Mouse (Mus musculus) left cerebral cortex, adult 2 months (tissue): Measurements from ENCODE around the gene Gm10153. TPM values are rescaled to one million over a fixed set of nuclear protein-coding genes. Genes with fewer than 3 reads are reported as not detected.
"Not testable (repeated sequence)": the region's sequence is repeated elsewhere in the genome, so short reads cannot be mapped to it uniquely, and the experiment has no call there.

Experiments used
- DNase-seq, 2 experiments: peaks; one replicate each; pipeline ENCODE4 v3.0.0; 2021 to 2022; ENCODE audit warnings: low spot score in 2 of 2, mixed read lengths in 1 of 2; ENCODE audit errors: extremely low spot score in 1 of 2
- H3K27ac ChIP-seq: fragments of 200-600 bp; 2 replicates; pipeline ENCODE4 v1.8.1; 2022
- H3K4me3 ChIP-seq: fragments of 200-600 bp; 2 replicates; pipeline ENCODE4 v1.8.1; 2022
- CTCF ChIP-seq: fragments of 200-600 bp; IDR thresholded peaks from 2 replicates; pipeline ENCODE4 v1.8.1; 2022; ENCODE audit warnings: antibody characterized with exemption, mild to moderate bottlenecking, moderate library complexity
- intact Hi-C: fragments of 180-260 bp; cut with DNase I; formaldehyde crosslinking; loops from one replicate; pipeline ENCODE4 v1.15.1; 2025
- total RNA-seq, 2 experiments: library from RNA; stranded (reverse); gene quantifications; 2 replicates each; pipeline ENCODE4 v1.2.3; 2021

The Gm10153 gene
- total RNA-seq, 2 experiments from 2014 or later: not detected

DNA sequence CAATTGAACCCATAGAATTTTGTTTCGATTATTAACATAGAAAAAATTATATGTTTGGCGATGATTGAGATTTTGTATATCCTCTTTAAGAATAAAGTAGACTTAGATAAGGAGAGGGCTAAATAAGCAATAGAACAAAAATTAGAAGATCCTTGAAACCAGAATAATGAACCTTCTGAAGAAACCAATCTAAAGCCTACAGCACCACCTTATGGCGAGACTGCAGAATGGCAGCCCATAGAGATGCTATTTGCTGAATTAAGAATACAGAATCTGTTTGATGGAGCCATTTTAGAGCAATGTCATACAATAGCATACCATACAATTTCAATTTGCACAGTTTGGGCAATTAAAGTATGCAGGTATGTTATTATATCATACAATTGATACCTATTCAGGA lies 20.4 kb downstream of the Gm10153 start:
- peak; percentile 62 for TF ChIP-seq CTCF
- H3K27ac ChIP-seq: no peak overlapping the region
- no peak for DNase-seq
- intact Hi-C loops: loop anchor here (5.0 kb wide), 1 partner anchor 153 kb away; no protein-coding TSS in a partner anchor
- no peak overlapping the region for H3K4me3 ChIP-seq

DNA sequence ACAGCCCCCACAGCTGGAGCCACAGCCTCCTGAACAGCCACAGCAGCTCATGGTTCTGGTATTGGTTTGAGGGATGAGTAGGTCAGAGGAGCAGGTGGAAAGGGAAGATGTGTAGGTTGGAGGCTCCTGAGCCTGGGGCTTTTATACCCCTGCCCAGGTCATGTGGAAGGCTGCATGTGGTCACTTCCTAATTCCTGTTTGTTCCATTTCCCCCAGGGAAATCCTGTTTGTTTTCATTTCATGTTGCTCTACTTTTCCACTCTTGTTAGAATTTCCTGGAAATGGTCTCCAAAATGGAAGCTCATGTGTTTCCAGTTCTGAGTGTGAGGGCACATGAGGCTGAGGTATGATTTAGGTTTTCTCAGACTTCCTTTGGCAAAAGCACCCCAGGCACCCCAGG lies 24.6 kb downstream of the Gm10153 start, which contains the start of gene Gm4553:
Gene Gm4553, minus strand, starts transcription at position 101 of the 400 bp plus-strand sequence.
- intact Hi-C loops, H3K4me3 ChIP-seq, H3K27ac ChIP-seq, DNase-seq: not testable (repeated sequence)

- intact Hi-C loops: no loop called here
- H3K27ac ChIP-seq: no peak overlapping the region
- H3K4me3 ChIP-seq: no peak overlapping the region
- DNase-seq: no peak
- TF ChIP-seq CTCF: no peak
Measured at GRCm38 (mm10) chr7:142159366-142159765, 30.8 kb downstream of the Gm10153 start.

GRCm38 (mm10) chr7:142157013-142157412 lies 33.2 kb downstream of the Gm10153 start, which contains the start of gene Gm29735:
Gene Gm29735, minus strand, starts transcription at chr7:142157113.
- intact Hi-C loops, H3K4me3 ChIP-seq, H3K27ac ChIP-seq, DNase-seq: not testable (repeated sequence)

GRCm38 (mm10) chr7:142155308-142155707 lies 34.9 kb downstream of the Gm10153 start:
- intact Hi-C loops: no loop called here
- Histone ChIP-seq H3K27ac (no peak overlapping the region), H3K4me3 (no peak overlapping the region)
- TF ChIP-seq CTCF: no peak
- DNase-seq: no peak

GRCm38 (mm10) chr7:142152191-142152590 lies 38.0 kb downstream of the Gm10153 start:
- DNase-seq: no peak
- intact Hi-C loops: no loop called here
- no peak for TF ChIP-seq CTCF

DNA sequence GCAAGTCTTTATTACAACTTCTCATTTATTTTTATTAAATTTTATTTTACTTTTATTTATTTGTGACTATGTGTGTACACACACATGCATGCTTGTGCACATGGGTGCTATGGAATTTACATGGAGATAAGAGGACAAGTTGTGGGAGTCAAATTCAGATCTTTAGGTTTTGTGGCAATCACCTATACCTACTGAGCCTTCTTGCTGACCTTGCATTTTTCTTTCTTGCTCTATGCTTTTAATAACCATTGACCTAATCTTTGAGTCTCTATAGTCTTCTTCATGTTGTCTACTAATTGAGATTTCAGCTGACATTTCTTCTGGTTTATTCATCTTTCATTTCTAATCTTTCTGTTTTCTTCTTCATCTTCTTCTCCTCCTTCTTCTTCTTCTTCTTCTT lies 41.6 kb downstream of the Gm10153 start:
- DNase-seq: no peak
- TF ChIP-seq CTCF: no peak
- intact Hi-C loops: no loop called here
- no peak overlapping the region for H3K27ac ChIP-seq
- no peak overlapping the region for H3K4me3 ChIP-seq

More at GRCm38 (mm10) chr7:142152191-142152590, 38.0 kb downstream of the Gm10153 start:
- Histone ChIP-seq H3K27ac (no peak overlapping the region), H3K4me3 (no peak overlapping the region)

DNA sequence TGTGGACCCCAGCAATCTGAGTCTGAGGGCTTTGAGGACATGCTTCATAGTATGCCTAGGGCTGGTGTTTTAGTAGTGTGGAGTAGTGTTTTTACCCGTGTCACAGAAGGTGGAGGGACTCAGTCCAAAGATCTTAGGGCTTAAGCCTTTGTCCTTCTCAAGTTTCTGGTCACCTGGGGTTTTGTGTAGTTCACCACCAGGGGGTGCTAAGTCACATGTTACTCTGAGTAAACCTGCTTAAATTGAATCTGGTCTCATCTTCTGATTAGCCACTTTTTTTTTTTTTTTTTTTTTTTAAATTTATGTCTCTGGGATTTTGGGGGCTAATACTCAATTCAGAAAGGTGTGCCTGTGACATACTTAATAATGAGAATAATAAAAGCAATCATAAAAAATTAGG lies 44.2 kb downstream of the Gm10153 start:
- H3K4me3 ChIP-seq: no peak overlapping the region
- peak; percentile 60 for TF ChIP-seq CTCF
- no peak overlapping the region for H3K27ac ChIP-seq
- intact Hi-C loops: loop anchor here (1.0 kb wide), 1 partner anchor 104 kb away; no protein-coding TSS in a partner anchor
- DNase-seq: peak; percentile 18 to 30

GRCm38 (mm10) chr7:142145413-142145940 lies 44.7 kb downstream of the Gm10153 start:
- H3K4me3 ChIP-seq: no peak overlapping the region
- intact Hi-C loops: no loop called here
- no peak for TF ChIP-seq CTCF

GRCm38 (mm10) chr7:142144507-142144906 lies 45.7 kb downstream of the Gm10153 start, which contains the start of gene Gm45337:
Gene Gm45337, minus strand, starts transcription at chr7:142144607.
- no peak within 1 kb of the TSS for H3K27ac ChIP-seq
- DNase-seq: no peak
- intact Hi-C loops: no loop called here
- TF ChIP-seq CTCF: no peak
- H3K4me3 ChIP-seq: no peak within 1 kb of the TSS

More at GRCm38 (mm10) chr7:142145413-142145940, 44.7 kb downstream of the Gm10153 start:
- H3K27ac ChIP-seq: no peak overlapping the region
- DNase-seq: peak in 1 of 2 experiments; percentile 11

- H3K27ac ChIP-seq, H3K4me3 ChIP-seq, DNase-seq, intact Hi-C loops: not testable (repeated sequence)
Measured at GRCm38 (mm10) chr7:142143506-142144010, 46.6 kb downstream of the Gm10153 start.

- Histone ChIP-seq H3K4me3 (no peak overlapping the region), H3K27ac (no peak overlapping the region)
- intact Hi-C loops: no loop called here
- DNase-seq: no peak
- no peak for TF ChIP-seq CTCF
Measured at GRCm38 (mm10) chr7:142140696-142141095, 49.5 kb downstream of the Gm10153 start.

Other genes with a start within 250 kb of the Gm10153 start
- gene Brsk2, start 240.6 kb downstream of the Gm10153 start, total RNA-seq: 100 to 1,000 TPM; 223 to 224 TPM
- gene Mob2, start 129.3 kb downstream of the Gm10153 start, total RNA-seq: 10 to 100 TPM; 37.6 to 38.7 TPM
- 100 to 1,000 TPM; 153 to 173 TPM for gene Dusp8, start 94.5 kb downstream of the Gm10153 start, total RNA-seq
- not detected for gene Gm45618, start 69.7 kb downstream of the Gm10153 start, total RNA-seq
- gene Gm39115, start 54.4 kb downstream of the Gm10153 start, total RNA-seq: not detected
- gene Gm45337, start 45.8 kb downstream of the Gm10153 start, total RNA-seq: not detected
- gene Gm29735, start 33.3 kb downstream of the Gm10153 start, total RNA-seq: not detected
- gene Gm4553, start 24.6 kb downstream of the Gm10153 start, total RNA-seq: not detected
- not detected for gene Krtap5-2, start 14.4 kb downstream of the Gm10153 start, total RNA-seq
- gene Krtap5-3, start 11.0 kb upstream of the Gm10153 start, total RNA-seq: not detected
- not detected for gene Gm7579, start 21.5 kb upstream of the Gm10153 start, total RNA-seq
- not detected for gene Krtap5-5, start 39.6 kb upstream of the Gm10153 start, total RNA-seq
- not detected for gene Gm40460, start 50.7 kb upstream of the Gm10153 start, total RNA-seq
- gene Gm2431, start 68.0 kb upstream of the Gm10153 start, total RNA-seq: not detected
- gene Gm4559, start 84.0 kb upstream of the Gm10153 start, total RNA-seq: not detected
- not detected for gene Krtap5-1, start 106.7 kb upstream of the Gm10153 start, total RNA-seq
- not detected for gene Krtap5-4, start 113.2 kb upstream of the Gm10153 start, total RNA-seq
- gene Ifitm10, start 183.4 kb upstream of the Gm10153 start, total RNA-seq: 10 to 100 TPM; 31.4 to 36.1 TPM
- 1 to 10 TPM; 4.3 to 4.5 TPM for gene Gm49369, start 192.3 kb upstream of the Gm10153 start, total RNA-seq
- 100 to 1,000 TPM; 304 TPM for gene Ctsd, start 197.6 kb upstream of the Gm10153 start, total RNA-seq
- not detected for gene Syt8, start 244.5 kb upstream of the Gm10153 start, total RNA-seq